8 mouse cellular contexts compared by ENCODE assay signal in the genomic region with DNA sequence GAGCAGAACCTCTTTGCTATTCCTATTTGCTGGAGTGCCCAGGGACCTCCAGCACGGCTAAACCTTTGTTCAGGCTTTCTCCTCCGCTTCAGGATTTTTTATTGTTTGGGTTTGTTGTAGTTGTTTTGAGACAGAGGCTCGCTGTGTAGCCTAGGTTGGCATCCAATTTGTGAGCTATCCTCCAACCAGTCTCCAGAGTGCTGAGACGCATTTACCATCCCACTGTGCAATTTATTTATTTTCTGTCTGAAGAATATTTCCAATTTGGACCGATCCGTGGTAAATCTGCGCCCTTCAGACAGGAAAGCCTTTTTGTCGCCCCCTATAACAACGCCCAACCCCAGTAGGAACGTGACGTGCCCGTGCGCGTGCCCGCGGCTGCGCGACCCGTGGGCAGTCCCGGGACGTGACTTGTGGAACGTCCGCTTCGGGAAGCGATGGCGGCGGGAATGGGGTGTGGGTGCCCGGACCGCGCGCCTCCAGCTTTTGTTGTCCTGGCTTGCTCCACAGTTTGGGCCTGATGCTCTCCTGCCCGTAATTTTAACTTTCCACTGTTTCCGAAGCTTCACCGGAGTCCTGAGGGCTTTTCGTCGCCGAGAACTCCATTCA. TPM values are rescaled to one million over a fixed set of nuclear protein-coding genes. Genes with fewer than 3 reads are reported as not detected.
DNase-seq lines count a peak whose midpoint lies in the region; ATAC-seq and TF ChIP-seq lines count a peak whose summit lies in the region.

No protein-coding gene starts in this region.

- H3K27me3 ChIP-seq in ES-Bruce4 (ENCODE audit: control insufficient read depth, insufficient read depth, low read length, poor library complexity, severe bottlenecking) = no peaks in the 10 kb centered on the region
- no peaks in the 10 kb centered on the region for H3K27me3 ChIP-seq in forebrain, embryonic 14.5 days (replicated peaks; ENCODE audit: control insufficient read depth, insufficient read depth, low read length)
- H3K27me3 ChIP-seq in liver, postnatal 0 days (ENCODE audit: insufficient read depth, low read length) = no peaks in the 10 kb centered on the region
- no peaks in the 10 kb centered on the region for H3K27me3 ChIP-seq in neural tube, embryonic 15.5 days (replicated peaks)

- H3K4me1 ChIP-seq in ES-Bruce4 (ENCODE audit: control insufficient read depth, insufficient read depth, low read length) = no peaks in the 10 kb centered on the region
- peaks cover 27% of the 10 kb centered on the region for H3K4me1 ChIP-seq in forebrain, embryonic 14.5 days (ENCODE audit: control insufficient read depth, insufficient read depth, low read length)
- peaks cover 31% of the 10 kb centered on the region for H3K4me1 ChIP-seq in liver, postnatal 0 days (ENCODE audit: insufficient read depth)
- H3K4me1 ChIP-seq in neural tube, embryonic 15.5 days = peaks cover 46% of the 10 kb centered on the region

- peak; percentile 9 for TF ChIP-seq CTCF in ES-Bruce4 (IDR thresholded peaks at IDR 0.05; ENCODE audit: low read depth, low read length)
- TF ChIP-seq CTCF in liver, postnatal 0 days (IDR thresholded peaks at IDR 0.05; ENCODE audit: low read depth) = peak; percentile 42

- peak overlapping the region; percentile 95 for H3K9ac ChIP-seq in ES-Bruce4 (ENCODE audit: low read depth, poor library complexity, severe bottlenecking)
- peak overlapping the region; percentile 81 for H3K9ac ChIP-seq in forebrain, embryonic 14.5 days (ENCODE audit: low read length)
- H3K9ac ChIP-seq in liver, postnatal 0 days (replicated peaks) = peak overlapping the region; percentile 70
- H3K9ac ChIP-seq in neural tube, embryonic 15.5 days (replicated peaks) = peak overlapping the region; percentile 85

- peak; percentile 91 for DNase-seq in cerebellum, adult 11 months
- DNase-seq in forebrain, embryonic 14.5 days (ENCODE audit: low spot score) = peak; percentile 95
- peak; percentile 95 to 96 for DNase-seq in heart, postnatal 14 days
- peak; percentile 90 for DNase-seq in layer of hippocampus, adult 11-12 months (ENCODE audit: low spot score)
- peak; percentile 91 for DNase-seq in liver, postnatal 0 days
- peak; percentile 96 for DNase-seq in testis, postnatal 10 days (ENCODE audit: low spot score)

- intact Hi-C loops in heart, postnatal 14 days (cut with DNase I) = no loop called here

- H3K4me2 ChIP-seq in forebrain, embryonic 14.5 days (ENCODE audit: low read length) = peak overlapping the region; percentile 88
- peak overlapping the region; percentile 98 for H3K4me2 ChIP-seq in liver, postnatal 0 days (ENCODE audit: low read depth, low read length)
- peak overlapping the region; percentile 96 for H3K4me2 ChIP-seq in neural tube, embryonic 15.5 days

- H3K27ac ChIP-seq in ES-Bruce4 (ENCODE audit: insufficient read depth, low read length) = peak overlapping the region; percentile 93
- H3K27ac ChIP-seq in forebrain, embryonic 14.5 days (ENCODE audit: low read depth, low read length) = peak overlapping the region; percentile 99
- H3K27ac ChIP-seq in liver, postnatal 0 days (ENCODE audit: low read depth) = peak overlapping the region; percentile 97
- peak overlapping the region; percentile 99 for H3K27ac ChIP-seq in neural tube, embryonic 15.5 days (replicated peaks)

- WGBS in forebrain, embryonic 14.5 days = under 1% methylated on average over 37 of the region's 37 CpGs
- under 1% methylated on average over 37 of the region's 37 CpGs for WGBS in liver, postnatal 0 days (ENCODE audit: insufficient replicate concordance)
- WGBS in neural tube, embryonic 15.5 days = under 1% methylated on average over 37 of the region's 37 CpGs

- no peaks in the 10 kb centered on the region for H3K9me3 ChIP-seq in ES-Bruce4 (replicated peaks; ENCODE audit: control insufficient read depth, insufficient read depth, low read length, poor library complexity, severe bottlenecking)
- no peaks in the 10 kb centered on the region for H3K9me3 ChIP-seq in forebrain, embryonic 14.5 days (replicated peaks; ENCODE audit: control insufficient read depth, low read length)
- H3K9me3 ChIP-seq in liver, postnatal 0 days (ENCODE audit: low read length) = no peaks in the 10 kb centered on the region
- H3K9me3 ChIP-seq in neural tube, embryonic 15.5 days (replicated peaks) = no peaks in the 10 kb centered on the region

- ATAC-seq in forebrain, embryonic 14.5 days = peak; percentile 82
- ATAC-seq in liver, postnatal 0 days = peak; percentile 71
- ATAC-seq in neural tube, embryonic 15.5 days (ENCODE audit: low FRiP score) = peak; percentile 85

- TF ChIP-seq EP300 in ES-Bruce4 (IDR thresholded peaks at IDR 0.05; ENCODE audit: insufficient read depth, low read depth, low read length) = no peak
- peak; percentile 71; the same call in 1 of the 2 replicates for TF ChIP-seq EP300 in liver, postnatal 0 days (IDR thresholded peaks at IDR 0.05; ENCODE audit: low read depth)

- peak; percentile 49 for TF ChIP-seq POLR2A in ES-Bruce4 (IDR thresholded peaks at IDR 0.05; ENCODE audit: insufficient read depth, low read length)

- peaks cover 18% of the 10 kb centered on the region for H3K36me3 ChIP-seq in ES-Bruce4 (ENCODE audit: control insufficient read depth, insufficient read depth, low read length, poor library complexity, severe bottlenecking)
- peaks cover 10% of the 10 kb centered on the region for H3K36me3 ChIP-seq in forebrain, embryonic 14.5 days (ENCODE audit: control insufficient read depth, insufficient read depth, low read length)
- peaks cover 5% of the 10 kb centered on the region; the same call in 1 of the 2 replicates for H3K36me3 ChIP-seq in liver, postnatal 0 days (replicated peaks; ENCODE audit: insufficient read depth, low read length)
- no peaks in the 10 kb centered on the region; the same call in 1 of the 2 replicates for H3K36me3 ChIP-seq in neural tube, embryonic 15.5 days

- H3K4me3 ChIP-seq in ES-Bruce4 (ENCODE audit: low read depth, low read length) = peak overlapping the region; percentile 83
- H3K4me3 ChIP-seq in forebrain, embryonic 14.5 days (ENCODE audit: low read depth, low read length) = peak overlapping the region; percentile 96
- H3K4me3 ChIP-seq in liver, postnatal 0 days (ENCODE audit: low read depth, low read length) = peak overlapping the region; percentile 64
- H3K4me3 ChIP-seq in neural tube, embryonic 15.5 days (replicated peaks) = peak overlapping the region; percentile 96

RNA-seq across cellular contexts. Expression of gene Alkbh5, which starts 0.8 kb away (rescaled TPM):
- polyA plus RNA-seq in ES-Bruce4 (2011; ENCODE audit: insufficient read depth, insufficient read length, low read depth, missing spikeins) = 46.6 and 52.1 TPM in 2 replicates
- polyA plus RNA-seq in forebrain, embryonic 14.5 days (2014; fragmentation: Nextera tagmentation; extraction: Ambion mirVana) = 17.8 and 21.5 TPM in 2 replicates
- total RNA-seq in heart, postnatal 14 days (2021) = 10 to 100 TPM; 72.5 to 74.1 TPM
- polyA plus RNA-seq in liver, postnatal 0 days (2015; fragmentation: Nextera tagmentation; extraction: Ambion mirVana) = 16.7 and 19.1 TPM in 2 replicates
- polyA plus RNA-seq in neural tube, embryonic 15.5 days (2015; fragmentation: Nextera tagmentation; extraction: Ambion mirVana) = 18.6 and 23.1 TPM in 2 replicates

Comparison
In these comparisons a context has a peak if more than half of its experiments do, and no peak if none do; other contexts are left out.
1. Peak in every context shown above with its lines: DNase-seq, ATAC-seq, H3K4me3 ChIP-seq and H3K27ac ChIP-seq.